Mouse (Mus musculus): ENCODE data around the gene Insr.

Gene Insr

DNA sequence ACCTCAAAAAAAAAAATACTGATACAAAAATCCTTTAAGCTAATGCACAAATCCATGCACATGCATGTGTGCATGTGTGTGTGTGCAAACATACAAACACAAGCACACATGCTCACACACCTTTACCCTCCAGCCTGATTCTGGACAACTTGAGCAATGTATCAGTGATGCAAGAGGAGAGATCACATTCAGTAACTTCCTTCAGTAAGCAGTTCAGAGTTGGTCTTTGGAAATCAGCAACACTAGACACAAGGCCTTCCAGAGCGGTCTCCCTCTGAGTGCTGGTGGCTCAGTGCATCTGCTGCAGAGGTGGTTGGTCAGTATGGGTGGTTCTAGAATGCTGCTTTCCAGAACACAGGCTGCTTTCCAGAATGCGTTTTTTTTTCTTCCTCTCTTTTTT lies 46.8 kb downstream of the Insr start:
- DNase-seq (ENCODE audit: low read depth, low spot score), result no peak

DNA sequence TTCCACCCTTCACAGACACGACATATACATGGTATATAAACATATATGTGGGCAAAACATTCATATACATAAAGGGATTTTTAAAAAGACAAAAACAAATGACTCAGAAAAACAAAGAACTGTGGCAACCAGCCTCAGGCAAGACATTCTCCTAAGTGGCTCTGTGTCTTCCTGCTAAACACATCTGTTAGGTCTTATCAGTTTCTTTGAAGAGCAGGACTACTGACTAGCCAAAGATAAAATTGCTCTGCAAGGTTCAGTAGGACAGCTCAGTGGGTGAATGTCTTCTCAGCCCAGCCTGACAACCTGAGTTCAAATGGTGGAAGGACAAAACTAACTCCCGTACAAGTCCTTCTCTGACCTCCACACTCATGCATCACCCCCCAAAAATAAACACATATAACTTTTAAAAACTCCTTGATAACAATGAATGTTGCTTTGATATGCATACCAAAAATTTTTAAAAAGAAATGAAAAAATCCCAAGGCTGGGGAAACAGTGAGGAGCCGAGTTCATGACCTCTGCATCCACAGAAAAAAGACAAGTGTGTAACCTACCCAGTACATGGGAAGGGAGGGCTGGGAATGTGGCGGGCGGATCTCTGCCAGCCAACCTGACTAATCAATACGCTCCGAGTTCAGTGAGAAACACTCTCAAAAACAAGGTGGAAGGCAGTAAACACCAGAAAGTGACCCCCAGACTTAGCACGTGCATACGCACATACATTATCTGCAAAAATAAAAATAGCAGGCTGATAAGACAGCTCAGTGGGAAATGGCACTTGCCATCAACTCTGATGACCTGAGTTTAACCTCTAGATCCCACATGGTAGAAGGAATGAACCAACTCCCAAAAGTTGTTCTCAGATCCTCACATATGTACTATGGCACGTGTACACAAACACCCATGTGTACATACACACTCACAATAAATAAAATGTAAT lies 49.0 kb downstream of the Insr start:
- no peak for DNase-seq (ENCODE audit: low read depth, low spot score)

DNA sequence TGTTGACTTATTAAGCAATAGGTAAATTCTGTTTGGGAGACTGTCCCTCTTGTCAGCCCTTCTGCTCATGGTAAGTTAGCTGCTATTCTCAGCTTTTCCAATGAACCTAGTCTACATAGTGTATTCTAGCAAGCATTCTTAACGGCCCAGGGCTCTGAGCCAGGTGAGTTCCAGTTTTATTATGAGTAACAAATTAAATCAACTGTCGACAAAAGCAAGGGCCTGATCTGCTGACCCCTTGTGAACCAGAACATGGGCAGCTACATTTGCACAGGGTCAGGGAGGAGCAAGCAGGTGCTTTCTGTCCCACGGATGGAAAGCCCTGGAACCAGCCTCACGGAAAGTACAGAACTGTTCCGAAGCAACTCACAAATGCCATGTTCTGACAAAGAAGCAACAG lies 52.0 kb downstream of the Insr start:
- no peak for DNase-seq (ENCODE audit: low read depth, low spot score)

DNA sequence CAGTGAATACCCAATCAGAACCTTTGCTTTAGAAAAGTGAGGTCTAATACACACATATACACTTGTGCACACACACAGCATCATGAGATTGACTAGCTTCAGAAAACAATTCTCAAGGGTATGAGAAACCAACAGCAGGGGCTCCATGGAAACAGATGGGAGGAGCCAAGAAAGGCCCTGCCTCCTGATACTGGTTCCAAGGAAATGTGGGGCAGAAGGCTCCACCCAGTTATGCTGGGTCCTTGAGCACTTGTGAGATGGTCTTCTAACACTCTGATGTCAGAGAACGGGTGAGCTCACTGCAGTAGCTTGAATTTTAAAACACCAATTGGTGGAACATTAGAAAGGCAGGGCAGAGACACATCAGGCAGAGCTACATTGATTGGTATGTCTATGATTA lies 53.7 kb downstream of the Insr start:
- peak; percentile 52 for DNase-seq (ENCODE audit: low read depth, low spot score)

- DNase-seq (ENCODE audit: low read depth, low spot score), result no peak
Observed at GRCm38 (mm10) chr8:3225184-3225583, 54.2 kb downstream of the Insr start.

- DNase-seq (ENCODE audit: low read depth, low spot score), result no peak
Observed at GRCm38 (mm10) chr8:3222636-3222965, 56.8 kb downstream of the Insr start.

DNA sequence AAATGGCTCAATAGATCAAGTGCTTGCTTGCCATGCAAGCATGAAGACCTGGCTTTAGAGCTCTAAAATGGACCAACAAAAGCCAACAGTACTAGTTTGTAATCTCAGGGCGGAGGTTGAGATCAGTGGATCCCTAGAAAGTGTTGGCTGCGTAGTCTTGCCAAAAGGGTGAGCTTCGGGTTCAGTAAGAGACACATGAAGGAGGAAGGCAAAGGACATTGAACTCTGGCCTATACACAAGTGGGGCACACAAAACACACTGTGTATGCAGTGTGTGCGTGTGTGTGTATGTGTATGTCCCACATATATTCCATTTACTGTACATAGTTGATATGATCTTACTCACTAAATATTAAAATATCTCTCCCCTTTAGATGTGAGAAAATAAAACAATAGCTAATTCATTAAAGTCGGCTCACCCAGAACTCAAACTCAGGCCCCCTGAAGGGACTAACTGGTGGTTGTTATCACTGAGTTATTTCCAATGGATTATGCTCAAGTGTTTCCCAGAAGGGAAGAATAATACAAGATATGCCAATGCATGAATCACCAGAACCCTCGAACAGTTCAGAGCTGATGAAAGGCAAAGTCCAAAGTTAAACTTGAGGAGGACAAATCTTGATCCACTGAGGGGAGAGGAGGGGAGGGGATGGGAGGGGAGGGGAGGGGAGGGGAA lies 57.3 kb downstream of the Insr start:
- DNase-seq (ENCODE audit: low read depth, low spot score), result no peak

GRCm38 (mm10) chr8:3221047-3221959 lies 58.1 kb downstream of the Insr start:
- DNase-seq (ENCODE audit: low read depth, low spot score), result peak; percentile 96

DNA sequence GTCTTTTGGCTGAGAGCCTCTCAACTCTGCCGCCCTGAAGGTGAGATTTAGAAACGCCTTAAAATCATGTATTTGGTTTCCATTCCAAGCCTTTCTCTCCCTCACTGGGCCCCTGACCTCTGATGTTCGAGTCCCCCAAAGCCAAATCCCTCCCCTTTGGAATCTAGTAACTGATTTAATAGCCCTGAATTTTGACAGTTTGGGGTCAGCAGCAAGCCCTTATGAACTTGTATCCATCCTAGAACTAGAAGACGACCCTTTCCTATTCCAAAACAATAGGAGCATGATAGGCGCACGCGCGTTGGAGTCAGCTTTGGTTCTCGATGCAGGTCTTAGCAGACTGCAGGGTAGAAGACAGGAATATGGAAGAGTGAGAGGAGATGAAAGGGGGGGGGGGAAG lies 58.9 kb downstream of the Insr start:
- DNase-seq (ENCODE audit: low read depth, low spot score), result peak; percentile 45

DNA sequence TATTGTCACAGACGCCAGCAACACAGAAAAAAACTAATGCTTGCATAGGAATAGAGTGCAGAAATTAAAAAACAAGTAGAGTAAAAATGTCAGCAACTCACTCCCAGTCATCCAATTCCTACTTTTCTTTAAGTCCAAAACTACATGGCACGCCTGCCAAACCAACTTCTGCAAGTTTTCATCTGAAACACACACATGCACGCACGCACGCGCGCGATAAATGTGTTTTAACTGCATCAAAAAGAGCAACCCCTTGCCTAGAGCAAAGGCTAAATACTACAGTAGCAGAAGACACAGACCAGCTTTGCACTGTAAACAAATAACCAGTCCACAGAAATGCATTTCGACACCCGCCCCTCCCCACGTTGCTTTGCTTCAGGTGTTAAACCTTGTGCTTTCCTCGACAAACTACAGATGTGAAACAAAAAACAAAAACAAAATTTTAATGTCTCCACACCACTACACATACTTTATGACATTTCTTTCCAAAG lies 59.5 kb downstream of the Insr start:
- no peak for DNase-seq (ENCODE audit: low read depth, low spot score)

GRCm38 (mm10) chr8:3219266-3219665 lies 60.2 kb downstream of the Insr start:
- DNase-seq (ENCODE audit: low read depth, low spot score), result no peak

DNA sequence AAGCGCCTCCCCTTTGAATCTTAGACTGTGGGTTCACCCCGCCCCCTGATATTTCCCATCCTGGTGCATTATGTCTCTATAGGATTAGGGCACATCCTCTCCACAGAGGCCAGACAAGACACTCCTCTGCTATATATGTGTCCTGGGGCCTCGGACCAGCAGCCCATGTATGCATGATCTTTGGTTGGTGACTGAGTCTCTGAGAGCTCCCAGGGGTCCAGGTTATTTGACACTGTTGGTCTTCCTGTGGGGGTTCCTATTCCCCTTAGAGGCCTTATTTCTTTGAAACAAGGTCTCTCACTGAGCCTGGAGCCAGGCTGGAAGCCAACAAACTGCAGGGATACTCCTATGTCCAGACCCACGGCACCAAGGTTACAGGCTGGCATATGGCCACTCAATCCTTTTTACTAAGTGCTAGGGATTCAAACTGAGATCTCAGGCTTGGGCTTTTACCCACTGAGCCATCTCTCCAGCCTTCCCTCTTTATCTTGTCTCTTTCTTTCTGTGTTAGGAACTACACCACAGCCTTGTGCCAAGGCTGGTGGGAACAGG lies 62.8 kb downstream of the Insr start:
- no peak for DNase-seq (ENCODE audit: low read depth, low spot score)

DNA sequence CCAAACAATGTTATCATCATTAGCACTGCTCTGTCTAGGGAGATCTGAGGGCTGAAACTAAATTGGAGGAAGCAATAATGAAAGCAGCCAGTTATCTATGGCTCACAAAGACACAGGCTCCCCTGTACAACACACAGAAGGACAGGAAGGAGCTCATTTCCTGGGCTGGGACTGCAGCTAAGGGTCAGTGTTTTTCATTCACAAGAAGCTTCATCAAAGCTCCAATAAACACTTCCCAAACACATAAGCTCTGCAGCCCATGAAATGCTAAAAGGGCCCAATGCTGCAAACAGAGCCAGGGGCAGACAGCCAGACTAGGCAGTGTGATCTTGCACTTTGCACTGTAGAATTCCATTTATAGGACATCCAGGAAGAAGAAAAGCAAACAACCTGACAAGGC lies 63.9 kb downstream of the Insr start:
- no peak for DNase-seq (ENCODE audit: low read depth, low spot score)

GRCm38 (mm10) chr8:3214601-3215000 lies 64.8 kb downstream of the Insr start:
- peak; percentile 39 for DNase-seq (ENCODE audit: low read depth, low spot score)

- DNase-seq (ENCODE audit: low read depth, low spot score), result no peak
Observed at GRCm38 (mm10) chr8:3211456-3211855, 68.0 kb downstream of the Insr start.

DNA sequence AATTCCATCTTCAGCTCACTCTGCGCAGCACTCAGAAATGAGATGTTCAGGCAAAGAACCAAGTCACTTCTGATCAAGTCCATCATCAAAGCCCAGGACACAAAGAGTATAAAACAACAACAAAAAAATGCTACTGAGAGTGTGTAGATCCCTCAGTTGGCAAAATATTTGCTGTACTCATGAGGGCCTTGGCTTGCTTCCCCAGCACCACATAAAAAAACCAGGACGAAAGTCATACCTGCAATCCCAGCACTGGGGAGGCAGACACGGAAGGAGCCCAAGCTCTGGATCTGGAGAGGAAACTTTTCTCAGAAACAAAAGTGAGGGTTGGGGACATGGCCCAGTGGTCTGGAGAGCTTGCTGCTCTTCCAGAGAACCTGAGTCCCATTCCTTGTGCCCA lies 69.5 kb downstream of the Insr start:
- no peak for DNase-seq (ENCODE audit: low read depth, low spot score)

DNA sequence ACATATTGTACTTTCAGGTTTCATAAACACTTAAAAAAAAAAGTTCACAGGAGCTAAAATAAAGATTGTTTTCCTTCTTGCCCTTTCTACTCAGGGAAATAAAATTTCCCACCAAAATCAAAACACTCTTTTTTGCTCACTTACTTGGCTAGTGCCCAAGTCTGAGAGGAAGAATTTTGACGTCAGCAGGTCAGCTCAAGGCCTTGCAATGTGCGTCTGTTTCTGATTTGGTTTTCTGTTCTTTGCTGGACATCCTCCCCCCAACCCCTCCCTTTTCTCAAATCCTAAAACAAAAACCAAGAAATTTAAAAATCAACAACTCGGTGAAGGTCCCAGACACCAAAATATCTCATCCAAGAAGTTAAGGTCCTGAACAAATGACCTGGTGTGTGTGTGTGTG lies 70.1 kb downstream of the Insr start:
- no peak for DNase-seq (ENCODE audit: low read depth, low spot score)

GRCm38 (mm10) chr8:3208729-3209128 lies 70.7 kb downstream of the Insr start:
- no peak for DNase-seq (ENCODE audit: low read depth, low spot score)

- no peak for DNase-seq (ENCODE audit: low read depth, low spot score)
Observed at GRCm38 (mm10) chr8:3204758-3205443, 74.5 kb downstream of the Insr start.

GRCm38 (mm10) chr8:3202792-3203191 lies 76.6 kb downstream of the Insr start:
- no peak for DNase-seq (ENCODE audit: low read depth, low spot score)

GRCm38 (mm10) chr8:3194297-3194696 lies 85.1 kb downstream of the Insr start:
- peak; percentile 12 for DNase-seq (ENCODE audit: low read depth, low spot score)

Measured in R1 (cell line).